Mouse (Mus musculus): ENCODE results near the gene Lgr6. TPM values are rescaled to one million over a fixed set of nuclear protein-coding genes. Genes with fewer than 3 reads are reported as not detected.

The Lgr6 gene
- total RNA-seq, 2 experiments from 2014 or later, result 8.6 to 9.4 TPM

DNA sequence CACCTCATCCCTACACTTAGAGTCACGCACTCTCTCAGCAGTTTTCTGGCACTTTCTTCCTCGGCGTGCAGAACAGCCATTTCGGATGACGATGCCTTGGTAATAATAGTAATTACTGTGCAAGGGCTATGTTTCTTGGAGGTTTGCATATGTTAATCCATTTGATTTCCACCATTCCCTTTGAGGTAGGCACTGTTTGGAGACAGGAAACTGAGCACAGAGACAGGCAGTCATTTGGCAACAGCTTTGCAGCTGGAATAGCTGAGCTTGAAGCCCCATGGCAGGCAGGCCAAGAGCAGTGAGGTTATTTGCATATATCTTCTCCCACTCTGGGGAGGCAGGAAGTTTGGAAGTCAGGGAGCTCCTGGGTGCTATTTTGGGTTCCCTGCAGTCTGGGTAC, 93.2 kb downstream of the Lgr6 start:
- DNase-seq, result no peak

DNA sequence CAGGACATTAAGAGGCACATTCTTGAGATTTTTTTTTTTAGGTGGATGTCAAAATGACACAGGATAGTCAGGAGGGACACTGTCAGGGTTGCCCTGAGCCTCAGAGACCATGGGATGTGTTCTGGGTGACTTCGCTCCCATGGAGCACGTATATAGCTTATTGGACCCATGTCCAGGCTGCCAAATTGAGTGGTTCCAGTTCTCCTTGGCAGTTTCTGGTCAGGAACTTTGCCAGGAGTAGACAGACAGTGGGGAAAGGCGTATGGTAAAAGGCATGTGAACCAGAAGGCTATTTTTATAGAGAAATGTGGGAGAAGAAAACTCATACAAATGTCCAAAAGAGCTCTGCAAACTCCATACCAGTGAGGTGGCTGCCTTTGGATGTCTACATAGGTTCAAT, 95.2 kb downstream of the Lgr6 start:
- DNase-seq, result no peak

- peak; percentile 53 for DNase-seq
Observed at GRCm38 (mm10) chr1:135005696-135006095, 99.4 kb downstream of the Lgr6 start.

DNA sequence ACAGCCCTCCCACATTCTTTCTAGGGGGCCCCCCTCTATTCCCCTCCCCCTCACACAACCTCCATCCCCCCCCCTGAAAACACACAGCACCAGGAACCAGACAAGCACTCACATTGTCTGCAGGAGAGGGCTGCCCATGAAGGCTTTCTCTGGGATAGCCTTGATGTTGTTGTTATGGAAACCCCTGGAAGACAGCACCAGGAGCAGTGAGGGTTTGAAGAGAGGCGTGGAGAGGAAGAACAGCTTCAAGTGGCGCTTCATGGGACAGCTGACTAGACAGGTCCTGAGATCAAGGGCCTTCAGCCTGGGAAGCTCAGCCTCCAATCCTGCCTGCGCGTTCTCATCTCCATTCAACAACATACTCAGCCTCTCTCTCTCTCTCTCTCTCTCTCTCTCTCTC, 101.7 kb downstream of the Lgr6 start:
- no peak for DNase-seq

DNA sequence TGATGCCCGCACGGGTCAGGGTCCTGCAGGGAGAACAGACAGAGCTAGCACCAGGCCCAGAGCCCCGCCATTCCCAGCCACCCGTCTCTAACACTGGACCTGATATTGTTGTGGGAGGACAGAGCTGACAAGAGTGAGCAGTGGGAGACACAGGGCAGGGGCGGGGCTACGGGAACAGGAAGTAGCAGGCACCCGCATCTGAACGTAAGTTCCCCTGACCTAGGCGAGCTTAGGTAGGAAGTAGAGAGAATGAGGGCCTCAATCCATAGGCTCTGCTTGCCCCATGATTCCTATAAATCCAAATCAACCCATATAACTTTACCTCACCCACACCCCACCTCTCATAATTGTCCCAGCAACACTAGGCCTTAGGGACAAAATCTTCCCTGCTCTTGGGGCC, 104.5 kb downstream of the Lgr6 start:
- no peak for DNase-seq

DNA sequence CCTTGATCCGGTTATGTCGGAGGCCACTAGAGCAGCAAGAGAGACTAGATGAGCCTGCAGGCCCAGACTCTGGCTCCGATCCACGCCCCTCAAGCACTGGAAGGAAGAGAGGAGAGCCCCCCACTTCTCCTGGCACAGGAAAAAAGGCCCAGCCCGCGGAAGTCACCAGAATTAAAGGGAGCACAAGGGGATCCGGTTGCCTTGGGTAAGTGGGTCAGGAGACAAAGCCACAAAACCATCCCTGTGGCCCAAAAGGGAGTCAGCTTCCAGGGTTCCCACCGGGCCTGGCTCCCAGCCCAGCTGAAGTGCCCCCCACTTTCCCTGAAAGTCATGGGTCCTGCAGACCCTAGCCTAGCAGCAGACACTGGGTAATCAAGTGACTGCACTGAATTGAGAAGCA, 106.8 kb downstream of the Lgr6 start:
- DNase-seq, result no peak

- DNase-seq, result no peak
Observed at GRCm38 (mm10) chr1:134997568-134997967, 107.5 kb downstream of the Lgr6 start.

DNA sequence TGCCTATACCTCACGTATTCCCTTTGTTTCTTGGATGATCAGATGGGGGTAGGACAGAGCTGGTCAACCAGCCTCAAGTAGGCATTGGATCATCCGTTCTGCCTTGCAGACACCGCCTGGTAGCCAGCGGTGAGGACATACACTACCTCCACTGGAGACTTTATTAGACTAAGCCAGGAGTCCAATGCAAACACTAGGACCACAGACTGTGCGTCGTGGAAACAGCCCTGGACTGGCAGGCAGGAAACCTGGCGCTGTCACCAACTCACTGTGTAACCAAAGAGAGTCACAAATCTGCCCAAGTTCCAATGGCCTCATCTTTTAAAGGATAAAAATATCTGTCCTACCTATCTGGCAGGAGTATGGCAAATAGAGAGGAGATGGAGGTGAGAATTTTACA, 108.6 kb downstream of the Lgr6 start:
- DNase-seq, result no peak

DNA sequence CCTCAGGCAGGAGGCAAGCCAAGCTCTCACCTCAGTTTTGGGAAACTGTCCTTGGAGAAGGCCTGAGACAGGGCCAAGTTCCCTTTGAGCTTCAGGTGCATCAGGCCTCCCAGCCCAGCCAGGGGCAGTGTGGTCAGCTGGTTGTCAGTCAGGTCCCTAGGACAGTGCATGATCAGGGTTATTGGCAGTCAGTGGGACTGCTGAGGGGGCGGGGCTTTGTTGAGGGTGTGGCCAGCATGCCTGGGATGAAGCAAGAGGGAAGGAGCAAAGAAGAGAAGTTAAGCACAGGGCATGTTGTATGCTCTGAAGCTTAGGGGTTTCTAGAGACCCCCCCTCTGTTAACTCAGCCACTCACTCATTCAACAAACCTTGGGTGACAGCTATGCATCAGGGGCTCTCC, 109.1 kb downstream of the Lgr6 start:
- no peak for DNase-seq

- no peak for DNase-seq
Observed at GRCm38 (mm10) chr1:134995437-134995836, 109.6 kb downstream of the Lgr6 start.

DNA sequence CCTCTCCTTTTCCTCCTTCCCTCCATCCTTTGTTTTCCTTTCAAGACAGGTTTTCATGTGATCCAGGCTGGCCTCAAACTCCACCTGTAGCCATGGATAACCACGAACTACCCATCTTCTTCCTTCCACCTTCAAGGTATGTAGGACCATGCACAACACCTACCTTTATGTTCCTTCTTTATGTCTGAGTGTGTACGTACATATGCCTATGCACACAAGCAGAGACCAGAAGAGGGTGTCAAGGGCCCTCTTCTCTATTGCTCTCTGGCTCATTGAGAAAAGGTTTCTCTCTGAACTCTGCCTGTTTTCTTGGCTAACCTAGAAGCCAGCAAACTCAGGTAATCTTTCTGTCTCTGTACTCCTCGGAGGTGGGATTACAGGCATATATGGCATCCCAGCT, 110.3 kb downstream of the Lgr6 start:
- DNase-seq, result no peak

- DNase-seq, result peak; percentile 30
Observed at GRCm38 (mm10) chr1:134992046-134992645, 112.9 kb downstream of the Lgr6 start.

DNA sequence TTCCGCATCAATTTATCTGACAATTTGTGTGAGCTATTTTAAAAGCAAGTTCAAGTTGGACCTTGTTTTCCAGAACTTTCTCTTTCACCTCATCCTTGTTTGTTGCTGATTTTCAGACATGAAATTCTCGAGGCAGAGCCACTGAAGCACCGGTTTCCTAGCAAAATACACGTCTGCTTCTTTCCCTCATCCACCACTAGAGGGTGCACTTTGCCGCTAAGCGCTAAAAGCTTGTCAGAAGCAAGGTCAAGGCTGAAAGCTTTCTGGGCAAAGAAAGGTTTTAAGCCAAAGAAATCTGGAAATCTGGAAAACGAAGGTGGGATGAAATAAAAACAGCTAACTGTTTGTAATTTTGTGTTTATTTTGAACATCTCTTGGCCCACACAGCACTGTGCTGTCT, 115.7 kb downstream of the Lgr6 start:
- DNase-seq, result peak; percentile 88

DNA sequence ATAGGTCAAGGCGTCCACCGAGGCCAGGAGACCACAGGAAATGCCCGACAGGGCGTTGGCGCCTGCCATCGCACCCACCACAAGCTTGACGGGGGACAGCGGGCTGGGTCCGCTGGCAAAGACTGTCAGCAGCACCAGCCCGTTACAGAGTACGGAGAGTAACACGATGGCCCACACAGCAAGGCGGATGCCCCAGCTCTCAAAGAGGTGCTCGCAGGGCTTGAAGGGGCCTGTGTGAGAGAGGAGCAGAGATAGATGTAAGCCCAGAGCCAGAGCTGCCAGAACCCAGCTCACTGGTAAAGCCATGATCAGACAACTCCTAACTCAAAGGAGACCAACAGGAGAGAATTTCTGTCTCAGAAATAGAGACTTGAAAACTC, 117.1 kb downstream of the Lgr6 start:
- no peak for DNase-seq

DNA sequence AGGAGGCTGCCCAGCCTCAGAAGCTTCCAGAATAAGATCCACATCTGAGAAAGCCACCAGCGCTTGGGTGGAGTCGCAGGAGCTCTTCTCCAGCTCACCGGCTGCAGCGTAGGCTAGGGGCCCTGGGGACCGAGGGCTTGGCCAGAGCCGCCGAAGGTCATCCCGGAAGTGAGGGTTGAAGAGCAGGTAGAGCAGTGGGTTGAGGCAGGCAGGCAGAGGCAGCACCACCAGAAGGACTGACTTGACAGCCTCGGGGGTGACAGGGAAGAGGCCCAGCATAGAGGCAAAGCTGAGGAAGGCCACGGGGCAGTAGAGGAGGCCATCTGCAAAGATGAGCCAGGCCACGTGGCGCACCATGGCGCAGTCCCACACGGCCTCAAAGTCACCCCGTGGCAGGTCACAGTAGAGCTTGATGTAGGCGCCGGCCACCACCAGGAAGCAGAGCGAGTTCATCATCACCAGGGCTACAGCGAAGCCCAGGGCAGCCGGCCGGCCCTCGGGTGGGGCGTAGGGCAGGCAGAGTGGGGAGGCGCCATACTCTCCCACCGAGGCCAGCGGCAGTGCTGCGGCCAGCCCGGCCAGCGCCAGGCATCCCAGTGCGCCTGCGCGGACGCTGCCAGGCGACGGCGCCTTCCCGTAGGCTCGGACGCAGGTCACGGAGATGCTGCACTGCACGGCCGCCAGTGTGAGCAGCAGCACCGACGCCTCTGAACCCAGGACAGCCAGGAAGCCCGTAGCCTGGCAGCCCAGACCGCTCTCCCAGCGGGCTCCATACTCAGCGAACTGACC, 117.7 kb downstream of the Lgr6 start:
- peak; percentile 73 for DNase-seq

DNA sequence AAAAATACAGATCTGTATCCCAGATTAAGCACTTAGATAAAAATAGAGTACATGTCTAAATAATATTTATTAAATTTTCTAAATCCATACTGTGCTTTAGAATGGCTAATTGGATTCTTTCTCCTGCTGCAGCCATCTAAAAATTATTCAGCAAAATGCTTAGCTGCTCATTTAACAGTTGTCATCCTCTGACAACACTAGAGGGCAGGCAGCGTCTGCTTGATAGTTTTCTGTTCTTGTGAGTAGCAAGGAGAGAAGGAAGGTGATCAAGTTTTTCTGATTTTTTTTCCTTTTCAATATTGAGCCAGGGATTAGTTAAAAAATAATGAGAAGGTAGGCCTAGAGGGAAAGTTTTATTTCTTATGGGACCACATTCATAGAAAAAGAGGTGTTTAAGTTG, 132.2 kb downstream of the Lgr6 start:
- DNase-seq, result no peak

GRCm38 (mm10) chr1:134965430-134965829, 139.6 kb downstream of the Lgr6 start:
- DNase-seq, result no peak

GRCm38 (mm10) chr1:134962821-134963220, 142.3 kb downstream of the Lgr6 start:
- DNase-seq, result peak; percentile 13

GRCm38 (mm10) chr1:134962053-134962803, 142.8 kb downstream of the Lgr6 start, which contains the start of gene Ube2t:
Gene Ube2t (plus strand): TSS chr1:134962565.
- DNase-seq, result peak; percentile 97

- no peak for DNase-seq
Observed at GRCm38 (mm10) chr1:134960634-134961033, 144.4 kb downstream of the Lgr6 start.

DNA sequence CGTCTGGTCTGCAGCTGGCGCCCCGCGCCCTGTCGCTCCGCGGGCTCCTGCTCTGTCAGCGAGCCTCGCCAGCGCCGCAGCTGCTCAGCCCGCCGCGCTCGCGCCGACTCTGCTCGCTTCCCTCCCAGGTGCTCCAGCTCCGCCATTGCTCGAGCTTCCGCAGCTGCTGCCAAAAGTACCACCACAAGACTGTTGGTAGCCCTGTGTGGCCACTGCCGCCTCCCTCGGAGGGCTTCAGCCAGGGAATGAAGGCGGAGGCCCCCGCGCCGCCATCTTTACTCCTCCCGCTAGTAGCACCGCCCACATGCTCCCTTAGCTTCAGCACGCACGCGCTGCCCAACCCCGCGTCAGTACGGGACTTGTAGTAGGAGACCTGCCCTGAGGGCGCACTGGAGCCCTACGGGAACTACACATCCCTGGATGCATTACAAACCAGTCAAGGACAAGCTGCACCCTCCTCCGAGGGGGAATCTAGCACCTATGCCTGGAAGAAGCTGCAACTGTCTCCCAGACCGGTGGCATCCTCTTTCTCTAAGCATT, 149.4 kb downstream of the Lgr6 start, which contains the start of gene Ppp1r12b:
TSS of gene Ppp1r12b (minus strand) at position 306 of the 540 bp plus-strand sequence.
- peak; percentile 96 for DNase-seq

DNA sequence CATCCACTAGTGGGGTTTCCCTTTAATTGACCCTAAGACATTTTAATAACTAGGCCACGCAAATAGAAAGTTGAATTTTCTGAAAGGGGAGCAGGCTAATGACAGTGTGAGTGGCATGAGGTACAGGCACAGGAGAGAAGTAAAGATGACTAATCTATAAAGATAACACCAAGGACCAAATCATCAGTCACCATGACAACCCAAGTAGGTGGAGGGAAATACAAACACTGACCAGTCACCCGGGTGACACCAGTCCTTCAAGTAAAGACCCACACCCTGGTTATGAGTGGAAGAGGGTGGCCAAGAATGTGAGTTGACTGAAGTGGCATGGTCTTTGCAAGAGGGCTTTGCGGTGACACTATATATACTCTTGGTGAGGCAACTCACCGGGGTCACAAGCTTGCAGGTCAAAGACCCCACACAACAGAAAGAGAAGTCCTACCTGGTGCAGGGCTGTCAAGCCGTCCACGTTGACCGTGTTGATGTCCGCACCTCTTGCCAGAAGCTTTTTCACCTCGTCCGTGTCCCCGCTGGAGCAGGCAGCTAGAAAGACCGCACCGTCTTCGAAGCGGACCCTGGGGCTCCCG, 149.9 kb downstream of the Lgr6 start:
- no peak for DNase-seq

DNA sequence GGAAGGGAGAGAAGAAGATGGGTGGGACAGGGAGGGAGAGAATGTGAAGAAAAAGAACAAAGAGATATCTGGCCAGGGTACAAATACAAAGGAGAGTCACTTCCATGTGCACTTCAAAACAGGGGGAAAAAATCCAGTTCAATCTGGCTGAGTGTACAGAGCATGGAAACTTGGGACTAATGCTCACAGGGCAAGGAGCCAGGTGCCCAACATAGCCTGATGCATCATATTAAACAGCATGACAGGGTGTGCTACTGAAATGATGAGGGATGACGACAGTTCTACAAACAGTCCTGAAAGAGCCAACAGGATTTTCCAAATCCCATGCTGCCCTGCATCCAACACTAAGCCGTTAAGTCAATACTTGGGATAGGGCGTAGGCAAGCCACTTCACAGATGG, 155.1 kb downstream of the Lgr6 start:
- peak; percentile 77 for DNase-seq
